Mouse (Mus musculus) midbrain, embryonic 12.5 days (tissue): Measurements from ENCODE around the gene Grm8. TPM values are rescaled to one million over a fixed set of nuclear protein-coding genes. Genes with fewer than 3 reads are reported as not detected.
"Not testable (repeated sequence)": the region's sequence is repeated elsewhere in the genome, so short reads cannot be mapped to it uniquely, and the experiment has no call there.

Source experiments
- ATAC-seq: fragments of 200-750 bp; cut with Nextera tagmentation; 2 replicates; pipeline ENCODE4 v1.8.0; 2017; ENCODE audit warnings: low read depth, moderate TSS enrichment, moderate library complexity; ENCODE audit not compliant: low FRiP score
- H3K27ac ChIP-seq: fragments of 300-500 bp; sonication (generic); replicated peaks from 2 replicates; pipeline ENCODE4 v1.5.1; 2016; ENCODE audit warnings: mild to moderate bottlenecking
- H3K27me3 ChIP-seq: fragments of 300-500 bp; sonication (generic); 2 replicates; pipeline ENCODE4 v1.6.1; 2016; ENCODE audit warnings: mild to moderate bottlenecking
- H3K36me3 ChIP-seq: fragments of 300-500 bp; sonication (generic); 2 replicates; pipeline ENCODE4 v1.6.1; 2016
- H3K4me1 ChIP-seq: fragments of 300-500 bp; sonication (generic); 2 replicates; pipeline ENCODE4 v1.6.1; 2016
- H3K4me2 ChIP-seq: fragments of 300-500 bp; sonication (generic); replicated peaks from 2 replicates; pipeline ENCODE4 v1.6.1; 2016; ENCODE audit warnings: mild to moderate bottlenecking, moderate library complexity
- H3K4me3 ChIP-seq: fragments of 300-500 bp; sonication (generic); 2 replicates; pipeline ENCODE4 v1.5.1; 2016; ENCODE audit warnings: mild to moderate bottlenecking
- H3K9ac ChIP-seq: fragments of 300-500 bp; sonication (generic); replicated peaks from 2 replicates; pipeline ENCODE4 v1.6.1; 2016; ENCODE audit warnings: mild to moderate bottlenecking, moderate library complexity
- H3K9me3 ChIP-seq: fragments of 300-500 bp; sonication (generic); 2 replicates; pipeline ENCODE4 v1.6.1; 2016; ENCODE audit warnings: mild to moderate bottlenecking
- WGBS: fragments of 180-500 bp; shearing (Covaris S2); methylation state at CpG from one replicate; pipeline ENCODE4 v1.1.7; 2016; 5-methylcytosine and 5-hydroxymethylcytosine counted together
- polyA plus RNA-seq: library from polyadenylated mRNA; unstranded; fragments of >200 nt; fragmentation: Nextera tagmentation; extraction: Ambion mirVana; gene quantifications from 2 replicates; pipeline ENCODE4 v1.2.1, GENCODE M21; 2016

Gene Grm8
- polyA plus RNA-seq, 1 experiment from 2014 or later: 6.4 TPM

DNA sequence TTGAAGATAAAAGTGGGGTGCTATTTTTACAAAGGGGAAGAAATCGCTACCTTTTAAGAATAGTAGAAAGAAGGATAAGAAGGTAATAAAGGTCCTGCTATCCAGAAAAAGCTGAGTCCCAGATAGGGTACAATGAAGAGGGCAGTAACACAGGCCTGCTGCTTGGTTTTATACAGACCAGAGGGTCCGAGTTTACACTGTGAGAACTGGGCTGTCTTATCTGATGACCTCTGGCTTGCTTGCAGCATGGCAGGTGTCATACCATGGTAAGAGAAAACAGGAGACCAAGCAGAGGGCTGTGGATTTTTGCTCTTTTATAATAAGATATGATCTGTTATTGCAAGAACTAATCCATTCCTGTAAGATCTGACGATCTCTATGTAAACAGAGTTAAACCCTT, 206.9 kb downstream of the Grm8 start:
- WGBS: 73% methylated on average over 3 of the region's 3 CpGs
- Histone ChIP-seq H3K9ac (no peak overlapping the region), H3K4me2 (no peak overlapping the region), H3K9me3 (no peaks in the 10 kb centered on the region), H3K27me3 (no peaks in the 10 kb centered on the region), H3K4me1 (no peaks in the 10 kb centered on the region), H3K36me3 (no peaks in the 10 kb centered on the region), H3K4me3 (no peak overlapping the region), H3K27ac (no peak overlapping the region)
- no peak for ATAC-seq

DNA sequence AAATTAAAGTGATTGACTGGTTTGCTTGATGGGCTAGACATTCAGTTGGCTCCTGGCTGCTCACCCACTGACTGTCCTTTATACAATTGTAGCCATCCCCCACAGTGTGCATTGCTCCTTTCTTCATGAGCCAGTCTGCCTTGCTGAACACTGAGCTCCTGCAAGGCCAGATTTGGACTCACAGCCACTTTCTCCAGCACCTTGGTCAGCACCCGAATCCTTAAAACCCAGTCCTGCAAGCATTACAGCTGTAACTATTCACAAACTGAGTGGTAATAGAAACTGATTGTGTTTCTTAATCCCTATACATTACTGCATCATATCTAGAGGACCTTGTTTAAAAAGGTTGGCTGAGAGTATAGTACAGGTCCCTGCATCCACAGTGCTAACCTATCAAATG, 221.7 kb downstream of the Grm8 start:
- Histone ChIP-seq H3K36me3 (no peaks in the 10 kb centered on the region), H3K4me2 (no peak overlapping the region), H3K4me1 (no peaks in the 10 kb centered on the region), H3K27ac (no peak overlapping the region), H3K4me3 (no peak overlapping the region), H3K9ac (no peak overlapping the region), H3K27me3 (no peaks in the 10 kb centered on the region), H3K9me3 (peaks cover 6% of the 10 kb centered on the region; the same call in 1 of the 2 replicates)
- WGBS: 71% methylated on average over 1 of the region's 1 CpGs
- no peak for ATAC-seq

DNA sequence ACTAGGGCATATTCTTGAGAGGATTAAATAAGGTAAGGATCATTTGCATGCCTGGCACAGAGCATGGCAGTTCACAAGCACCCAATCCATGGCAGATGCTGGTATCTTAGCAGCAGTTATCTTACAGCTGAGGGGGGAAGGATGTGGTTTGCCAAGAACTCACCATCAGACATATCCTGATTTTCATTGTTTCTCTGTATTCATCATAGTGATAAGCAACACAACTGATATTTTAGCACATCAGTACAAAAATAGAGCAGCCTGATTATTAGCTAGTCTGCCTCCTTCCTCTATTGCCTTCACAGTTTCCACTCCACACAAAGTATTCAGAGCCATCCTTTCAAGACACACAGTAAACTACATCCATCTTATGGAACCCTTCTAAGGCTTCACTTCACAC, 230.6 kb downstream of the Grm8 start:
- H3K27me3 ChIP-seq: no peaks in the 10 kb centered on the region
- H3K9ac ChIP-seq: no peak overlapping the region
- no peaks in the 10 kb centered on the region for H3K36me3 ChIP-seq

DNA sequence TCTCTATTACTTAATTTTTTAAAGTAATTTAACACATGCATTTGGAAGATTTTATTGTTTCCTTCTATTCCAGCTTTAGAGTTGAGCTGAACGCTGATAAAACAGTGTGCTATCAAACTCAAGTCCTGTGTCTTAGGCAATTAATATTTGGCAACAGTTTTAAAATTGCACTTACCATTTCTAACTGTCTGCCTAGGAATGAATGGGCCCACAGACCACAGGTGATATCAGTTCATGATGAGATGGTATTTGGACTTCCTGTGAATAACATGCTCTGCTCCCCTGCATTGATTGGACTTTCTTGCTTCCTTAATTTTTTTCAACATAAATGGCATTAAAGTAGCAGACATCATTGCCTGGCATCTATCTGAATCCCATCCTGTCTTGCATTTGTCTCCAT, 232.8 kb downstream of the Grm8 start:
- H3K4me1 ChIP-seq: no peaks in the 10 kb centered on the region
- H3K27me3 ChIP-seq: no peaks in the 10 kb centered on the region
- no peak for ATAC-seq
- no peak overlapping the region for H3K4me3 ChIP-seq
- WGBS: 93% methylated on average over 1 of the region's 1 CpGs
- no peaks in the 10 kb centered on the region for H3K9me3 ChIP-seq
- no peak overlapping the region for H3K27ac ChIP-seq
- no peaks in the 10 kb centered on the region for H3K36me3 ChIP-seq
- H3K4me2 ChIP-seq: no peak overlapping the region
- no peak overlapping the region for H3K9ac ChIP-seq

More for the DNA sequence above, 230.6 kb downstream of the Grm8 start:
- Histone ChIP-seq H3K4me3 (no peak overlapping the region), H3K4me2 (no peak overlapping the region), H3K27ac (no peak overlapping the region), H3K4me1 (no peaks in the 10 kb centered on the region), H3K9me3 (no peaks in the 10 kb centered on the region)
- no peak for ATAC-seq

DNA sequence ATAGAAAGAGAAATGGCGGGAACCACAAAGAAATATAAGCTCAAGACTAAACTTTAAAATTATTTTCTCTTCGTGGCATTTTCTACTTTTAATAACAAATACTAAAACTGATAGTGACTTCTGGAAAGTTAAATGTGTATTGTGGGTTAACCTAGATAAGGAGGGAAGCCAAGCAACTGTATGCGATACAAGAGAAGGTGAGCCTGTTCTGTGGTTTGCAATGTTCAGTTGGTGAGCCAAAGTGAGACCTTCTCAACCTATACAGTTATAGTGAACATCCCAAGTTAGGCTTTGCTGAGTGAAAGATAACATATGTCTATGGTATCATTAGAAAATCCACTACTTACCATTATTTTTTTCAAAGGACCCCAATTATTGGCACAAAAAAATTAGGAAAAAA, 233.6 kb downstream of the Grm8 start:
- no peaks in the 10 kb centered on the region for H3K4me1 ChIP-seq

DNA sequence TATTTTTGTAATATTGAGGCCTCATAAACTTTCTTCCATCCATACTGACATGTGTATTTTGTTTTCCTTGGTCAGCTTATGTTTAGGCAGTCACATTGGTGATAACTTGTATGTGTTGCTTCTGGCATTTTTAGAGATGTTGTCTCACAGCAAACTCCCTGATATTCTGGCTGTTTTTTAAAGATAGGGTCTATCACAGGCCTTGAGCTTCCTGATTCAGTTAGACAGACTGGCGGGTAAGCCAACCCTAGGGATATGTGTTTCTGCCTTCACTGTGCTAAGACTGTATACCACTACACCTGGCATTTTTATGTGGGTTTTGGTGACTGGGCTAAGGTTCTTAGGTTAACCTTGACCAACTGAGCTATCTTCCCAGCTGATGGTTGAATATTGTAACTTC, 239.8 kb downstream of the Grm8 start:
- H3K36me3 ChIP-seq: no peaks in the 10 kb centered on the region
- H3K27ac ChIP-seq: no peak overlapping the region
- H3K27me3 ChIP-seq: no peaks in the 10 kb centered on the region
- ATAC-seq: no peak
- no peaks in the 10 kb centered on the region for H3K9me3 ChIP-seq
- no peak overlapping the region for H3K4me3 ChIP-seq
- no peak overlapping the region for H3K4me2 ChIP-seq
- WGBS: 96% methylated on average over 1 of the region's 1 CpGs
- H3K9ac ChIP-seq: no peak overlapping the region
- H3K4me1 ChIP-seq: no peaks in the 10 kb centered on the region

More for the DNA sequence above, 233.6 kb downstream of the Grm8 start:
- Histone ChIP-seq H3K27me3 (no peaks in the 10 kb centered on the region), H3K4me2 (no peak overlapping the region), H3K36me3 (no peaks in the 10 kb centered on the region), H3K27ac (no peak overlapping the region), H3K4me3 (no peak overlapping the region), H3K9me3 (no peaks in the 10 kb centered on the region), H3K9ac (no peak overlapping the region)
- no peak for ATAC-seq
- 83% methylated on average over 3 of the region's 3 CpGs for WGBS

DNA sequence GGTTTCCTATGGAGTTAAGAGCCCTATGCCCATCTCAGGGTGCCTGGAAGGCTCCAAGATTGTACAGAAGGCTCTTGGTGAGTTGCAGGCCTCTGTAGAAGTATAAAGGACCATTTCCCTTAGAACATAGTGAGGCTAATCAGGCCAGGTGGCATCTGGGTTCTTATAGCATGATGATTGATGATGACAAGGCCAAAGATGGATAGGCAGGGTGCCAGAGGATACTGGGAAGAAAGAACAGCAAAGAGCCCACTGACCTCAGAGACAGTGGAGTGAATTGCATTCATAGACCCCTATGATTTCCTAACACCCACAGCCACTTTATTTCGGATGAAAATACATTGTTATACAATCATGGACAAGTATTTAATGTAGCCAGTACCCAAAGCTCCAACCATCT, 242.1 kb downstream of the Grm8 start:
- no peak overlapping the region for H3K4me3 ChIP-seq
- ATAC-seq: no peak
- no peak overlapping the region for H3K27ac ChIP-seq
- no peaks in the 10 kb centered on the region for H3K9me3 ChIP-seq
- H3K36me3 ChIP-seq: no peaks in the 10 kb centered on the region
- no peak overlapping the region for H3K9ac ChIP-seq
- no peaks in the 10 kb centered on the region for H3K4me1 ChIP-seq
- 84% methylated on average over 1 of the region's 1 CpGs for WGBS
- no peaks in the 10 kb centered on the region for H3K27me3 ChIP-seq
- H3K4me2 ChIP-seq: no peak overlapping the region

DNA sequence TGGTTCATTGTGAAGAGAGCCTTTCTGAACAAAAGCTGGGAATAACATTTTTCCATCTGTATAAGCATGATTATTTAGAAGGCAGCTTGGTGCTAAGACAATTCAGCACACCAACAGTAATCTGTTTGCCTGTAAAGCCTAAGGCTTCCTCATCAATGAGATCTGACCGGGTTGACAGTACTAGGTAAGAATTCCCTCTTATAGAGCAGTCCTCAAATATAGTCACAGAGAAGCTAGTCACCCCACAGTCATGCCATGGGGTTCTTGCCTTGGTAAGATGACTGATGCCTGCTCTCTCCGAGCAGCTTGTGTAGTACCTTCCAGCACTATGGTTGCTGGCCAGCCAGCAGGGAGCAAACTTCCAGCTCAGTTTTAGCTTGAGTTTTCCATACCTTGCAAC, 246.6 kb downstream of the Grm8 start:
- Histone ChIP-seq H3K9ac (no peak overlapping the region), H3K4me3 (no peak overlapping the region), H3K27ac (no peak overlapping the region), H3K4me1 (no peaks in the 10 kb centered on the region), H3K9me3 (no peaks in the 10 kb centered on the region), H3K36me3 (no peaks in the 10 kb centered on the region), H3K27me3 (no peaks in the 10 kb centered on the region), H3K4me2 (no peak overlapping the region)
- 91% methylated on average over 2 of the region's 2 CpGs for WGBS
- no peak for ATAC-seq

DNA sequence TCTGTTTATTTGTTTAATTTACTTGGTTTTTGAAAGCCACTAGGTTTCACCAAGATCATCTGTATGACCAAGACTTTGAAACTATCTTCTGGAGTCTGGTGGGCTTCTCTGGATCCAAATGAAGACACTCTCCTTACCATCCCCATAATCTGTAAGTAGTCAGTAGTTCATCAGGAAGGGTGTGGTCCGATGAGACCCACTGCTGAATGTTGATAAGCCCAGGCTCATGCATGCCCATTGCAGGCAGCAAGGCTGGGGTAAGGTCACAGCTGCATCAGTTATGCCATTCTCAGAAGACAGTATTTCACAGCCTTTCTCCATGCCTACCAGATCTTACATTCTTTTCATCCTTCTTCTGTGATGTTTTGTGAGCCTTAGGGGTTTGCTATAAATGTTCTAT, 247.1 kb downstream of the Grm8 start:
- H3K27ac ChIP-seq: no peak overlapping the region
- H3K4me3 ChIP-seq: no peak overlapping the region
- no peaks in the 10 kb centered on the region for H3K27me3 ChIP-seq
- H3K36me3 ChIP-seq: no peaks in the 10 kb centered on the region
- no peak for ATAC-seq
- no peaks in the 10 kb centered on the region for H3K4me1 ChIP-seq
- no peak overlapping the region for H3K4me2 ChIP-seq
- H3K9ac ChIP-seq: no peak overlapping the region
- H3K9me3 ChIP-seq: no peaks in the 10 kb centered on the region
- 87% methylated on average over 1 of the region's 1 CpGs for WGBS

DNA sequence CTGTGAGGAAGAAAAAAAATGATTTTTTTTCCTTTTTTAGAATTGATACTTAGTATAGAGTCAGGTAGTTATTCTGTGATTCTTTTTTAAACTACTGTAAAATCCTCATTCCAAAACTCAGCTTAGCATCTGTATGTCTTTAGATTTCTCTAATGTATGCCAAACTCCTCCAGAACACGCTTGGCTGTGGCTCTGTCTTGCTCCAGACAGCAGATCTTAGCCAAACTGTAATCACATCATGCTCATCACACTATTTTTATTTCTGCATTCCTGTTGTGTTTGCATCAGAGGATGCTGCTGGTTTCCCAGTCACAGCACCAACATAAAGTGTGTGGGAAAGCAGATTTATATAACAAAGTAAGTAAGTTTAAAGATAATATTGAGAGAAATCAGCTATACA, 249.2 kb downstream of the Grm8 start:
- H3K4me3 ChIP-seq: no peak overlapping the region
- no peak overlapping the region for H3K9ac ChIP-seq
- no peak overlapping the region for H3K4me2 ChIP-seq
- H3K27ac ChIP-seq: no peak overlapping the region
- WGBS: 78% methylated on average over 1 of the region's 1 CpGs
- no peaks in the 10 kb centered on the region for H3K36me3 ChIP-seq
- no peaks in the 10 kb centered on the region for H3K4me1 ChIP-seq
- no peaks in the 10 kb centered on the region for H3K9me3 ChIP-seq
- no peaks in the 10 kb centered on the region for H3K27me3 ChIP-seq
- no peak for ATAC-seq

DNA sequence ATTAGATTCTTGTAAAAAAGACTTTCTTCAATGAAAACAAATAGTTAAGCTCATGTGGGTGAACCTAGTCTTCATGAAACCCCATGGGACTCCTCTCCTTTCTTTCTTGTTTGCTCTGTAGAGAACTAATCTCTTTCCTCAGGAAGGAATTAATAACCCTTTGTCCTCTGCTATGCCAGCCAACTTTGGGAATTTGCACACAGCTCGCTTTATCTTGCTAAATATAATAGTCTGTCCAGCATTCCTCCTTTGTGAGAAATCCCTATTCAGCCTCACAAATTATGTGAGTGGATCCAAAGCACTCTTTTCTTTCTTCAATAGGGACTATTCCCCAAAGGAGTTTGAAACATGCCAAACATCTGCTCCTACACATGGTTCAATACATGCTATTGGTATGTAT, 285.3 kb downstream of the Grm8 start:
- ATAC-seq: peak; percentile 67
- H3K4me3 ChIP-seq: no peak overlapping the region
- no peaks in the 10 kb centered on the region for H3K9me3 ChIP-seq
- H3K27me3 ChIP-seq: no peaks in the 10 kb centered on the region; the same call in 1 of the 2 replicates
- no peak overlapping the region for H3K27ac ChIP-seq
- H3K36me3 ChIP-seq: no peaks in the 10 kb centered on the region
- H3K9ac ChIP-seq: no peak overlapping the region
- H3K4me2 ChIP-seq: no peak overlapping the region
- 15% methylated on average over 1 of the region's 1 CpGs for WGBS
- 0 out of 2 replicates have a peak, but pooled peaks cover 10% of the 10 kb centered on the region for H3K4me1 ChIP-seq

DNA sequence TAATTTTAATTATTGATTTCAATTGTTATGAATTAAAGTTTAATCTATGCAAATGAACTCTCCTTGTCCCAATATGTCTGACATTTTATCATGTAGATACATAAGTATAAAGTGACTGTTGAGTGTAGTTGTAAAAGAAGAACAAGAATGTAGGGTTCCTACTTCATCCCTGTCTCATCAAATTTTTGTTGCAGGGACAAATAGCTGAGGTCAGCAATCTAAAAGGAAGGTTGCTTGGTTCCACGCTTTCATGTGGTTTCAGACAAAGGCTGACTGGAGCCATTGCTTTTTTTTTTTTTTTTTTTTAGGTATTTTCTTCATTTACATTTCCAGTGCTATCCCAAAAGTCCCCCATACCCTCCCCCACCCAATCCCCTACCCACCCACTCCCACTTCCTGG, 298.8 kb downstream of the Grm8 start:
- no peaks in the 10 kb centered on the region for H3K4me1 ChIP-seq
- no peak overlapping the region for H3K9ac ChIP-seq
- no peaks in the 10 kb centered on the region for H3K9me3 ChIP-seq
- H3K4me3 ChIP-seq: no peak overlapping the region
- H3K4me2 ChIP-seq: no peak overlapping the region
- H3K36me3 ChIP-seq: no peaks in the 10 kb centered on the region
- no peak for ATAC-seq
- 91% methylated on average over 1 of the region's 1 CpGs for WGBS
- no peak overlapping the region for H3K27ac ChIP-seq
- H3K27me3 ChIP-seq: no peaks in the 10 kb centered on the region

DNA sequence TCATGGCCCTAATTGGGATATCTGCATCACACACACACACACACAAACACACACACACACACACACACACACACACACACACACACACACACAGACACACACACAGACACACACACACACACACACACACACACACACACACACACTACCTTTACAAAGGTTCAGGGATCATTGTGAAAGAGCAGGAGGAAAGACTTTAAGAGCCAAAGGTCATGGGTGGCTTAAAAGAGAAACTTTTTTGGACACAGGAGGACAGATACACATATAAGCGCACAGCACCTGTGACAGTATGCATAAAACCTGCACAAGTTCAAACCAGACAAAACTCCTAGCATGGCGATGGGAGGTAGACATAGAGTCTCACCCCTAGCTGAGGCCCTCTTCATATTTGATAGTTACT, 315.2 kb downstream of the Grm8 start:
- H3K36me3 ChIP-seq, ATAC-seq, H3K4me2 ChIP-seq, H3K4me3 ChIP-seq, H3K4me1 ChIP-seq, H3K9ac ChIP-seq, H3K27ac ChIP-seq, H3K27me3 ChIP-seq, H3K9me3 ChIP-seq: not testable (repeated sequence)
- 98% methylated on average over 2 of the region's 2 CpGs for WGBS
